Mouse (Mus musculus): ENCODE data around the gene Gucy1a1. TPM values are rescaled to one million over a fixed set of nuclear protein-coding genes. Genes with fewer than 3 reads are reported as not detected.

Gene Gucy1a1
- polyA plus RNA-seq, 1 experiment from 2014 or later: 5.8 TPM

DNA sequence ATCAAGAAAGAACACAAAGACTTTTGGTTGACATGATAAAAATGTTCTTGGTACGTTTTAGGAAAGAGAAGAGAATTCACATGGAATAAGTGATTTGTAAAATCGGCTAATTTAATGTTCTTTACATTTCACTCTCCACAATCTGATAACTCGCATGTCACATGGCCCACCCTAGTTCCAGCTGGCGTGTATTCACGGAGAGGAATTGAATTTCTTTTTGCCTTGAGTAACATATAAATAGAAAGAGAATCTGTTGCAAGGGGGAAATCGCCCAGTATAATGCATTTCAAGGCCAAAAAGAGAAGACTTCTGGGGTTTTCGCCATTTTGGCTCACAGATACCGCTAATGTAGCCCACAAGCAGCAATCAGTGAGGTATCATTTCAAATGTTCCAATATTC is 99.5 kb downstream of the Gucy1a1 start:
- Histone ChIP-seq H3K4me3 (replicated peaks) (no peak overlapping the region), H3K36me3 (no peaks in the 10 kb centered on the region), H3K9ac (no peak overlapping the region), H3K27ac (no peak overlapping the region), H3K4me2 (no peak overlapping the region), H3K4me1 (replicated peaks) (no peaks in the 10 kb centered on the region), H3K27me3 (no peaks in the 10 kb centered on the region), H3K9me3 (replicated peaks) (no peaks in the 10 kb centered on the region)
- 69% methylated on average over 8 of the region's 8 CpGs for WGBS (ENCODE audit: insufficient replicate concordance)
- no peak for ATAC-seq (ENCODE audit: low read depth)
- no peak for DNase-seq

DNA sequence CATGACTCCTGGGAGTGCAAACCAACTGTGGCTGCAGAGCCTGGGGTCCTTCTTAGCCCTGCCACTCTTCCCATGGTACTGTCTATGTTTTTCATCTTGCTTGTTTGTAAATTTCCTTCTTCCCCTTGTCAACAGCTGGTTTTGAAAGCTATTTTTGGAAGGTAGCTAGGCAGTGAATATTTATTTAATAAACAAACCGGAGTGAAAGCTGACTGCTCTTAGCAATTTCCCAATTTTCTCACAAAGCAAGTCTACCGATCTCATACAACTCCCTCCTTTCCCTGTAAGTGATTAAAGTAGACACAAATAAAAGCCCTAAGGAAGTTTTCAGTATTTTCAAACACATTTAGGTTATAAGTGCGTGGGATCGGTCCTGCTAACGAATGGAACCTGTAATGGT is 100.7 kb downstream of the Gucy1a1 start:
- 76% methylated on average over 5 of the region's 5 CpGs for WGBS (ENCODE audit: insufficient replicate concordance)
- DNase-seq (no peak), ATAC-seq (ENCODE audit: low read depth) (no peak)

DNA sequence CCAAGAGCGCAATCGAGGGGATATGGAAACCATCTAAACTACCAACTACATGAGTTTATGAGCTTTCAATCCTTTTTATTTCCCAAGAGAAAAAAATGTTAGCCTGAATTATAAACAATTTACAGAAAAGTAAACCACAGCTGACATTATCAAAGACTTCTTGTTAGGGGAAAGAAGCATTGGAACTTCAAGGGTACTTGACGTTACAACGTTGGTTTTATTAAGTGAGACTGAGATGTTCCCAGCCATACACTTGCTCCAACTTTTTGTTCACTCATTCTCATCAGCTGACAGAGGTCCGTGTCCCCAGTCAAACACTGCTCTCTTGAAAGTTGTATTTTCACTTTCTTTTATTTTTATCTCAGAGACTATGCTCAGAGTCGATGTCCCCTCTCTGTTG is 101.9 kb downstream of the Gucy1a1 start:
- Histone ChIP-seq H3K9ac (no peak overlapping the region), H3K27ac (no peak overlapping the region), H3K36me3 (no peaks in the 10 kb centered on the region), H3K27me3 (no peaks in the 10 kb centered on the region), H3K4me2 (no peak overlapping the region), H3K9me3 (replicated peaks) (no peaks in the 10 kb centered on the region), H3K4me1 (replicated peaks) (no peaks in the 10 kb centered on the region), H3K4me3 (replicated peaks) (no peak overlapping the region)
- ATAC-seq (ENCODE audit: low read depth): no peak
- WGBS (ENCODE audit: insufficient replicate concordance): 73% methylated on average over 6 of the region's 6 CpGs
- no peak for DNase-seq

More for the DNA sequence above, 100.7 kb downstream of the Gucy1a1 start:
- Histone ChIP-seq H3K27me3 (no peaks in the 10 kb centered on the region), H3K36me3 (no peaks in the 10 kb centered on the region), H3K27ac (no peak overlapping the region), H3K4me1 (replicated peaks) (no peaks in the 10 kb centered on the region), H3K9ac (no peak overlapping the region), H3K9me3 (replicated peaks) (no peaks in the 10 kb centered on the region), H3K4me2 (no peak overlapping the region), H3K4me3 (replicated peaks) (no peak overlapping the region)

Small RNAs within 50 kb of the gene (microRNA-seq; reads per million reads assigned to microRNA genes)
- gene Mir7010: not detected

Other genes starting within 250 kb of the Gucy1a1 start
- gene Ctso, start 213.2 kb downstream of the Gucy1a1 start, polyA plus RNA-seq (2015; fragmentation: Nextera tagmentation; extraction: Ambion mirVana): 4.8 and 6.0 TPM in 2 replicates
- gene Tdo2, start 169.6 kb downstream of the Gucy1a1 start, polyA plus RNA-seq (2015; fragmentation: Nextera tagmentation; extraction: Ambion mirVana): 0.06 and 0.12 TPM in 2 replicates
- gene Asic5, start 163.5 kb downstream of the Gucy1a1 start, polyA plus RNA-seq (2015; fragmentation: Nextera tagmentation; extraction: Ambion mirVana): not detected in 2 replicates
- 9.1 and 11.4 TPM in 2 replicates for gene Gucy1b1, start 71.1 kb downstream of the Gucy1a1 start, polyA plus RNA-seq (2015; fragmentation: Nextera tagmentation; extraction: Ambion mirVana)
- gene Map9, start 212.3 kb upstream of the Gucy1a1 start, polyA plus RNA-seq (2015; fragmentation: Nextera tagmentation; extraction: Ambion mirVana): 0.37 and 0.49 TPM in 2 replicates

Measured in liver, embryonic 13.5 days (tissue).